ENCODE assay signal across 8 mouse cellular contexts in genomic region chr9:99163420-99164147, GRCm38 (mm10). TPM values are rescaled to one million over a fixed set of nuclear protein-coding genes. Genes with fewer than 3 reads are reported as not detected.
DNase-seq lines count a peak whose midpoint lies in the region; ATAC-seq lines count a peak whose summit lies in the region.

No protein-coding gene starts in this region.

- WGBS in heart, embryonic 16.5 days = 35% methylated on average over 15 of the region's 15 CpGs
- 8% methylated on average over 15 of the region's 15 CpGs for WGBS in embryonic facial prominence, embryonic 10.5 days
- WGBS in neural tube, embryonic 11.5 days = 14% methylated on average over 14 of the region's 15 CpGs

- H3K9me3 ChIP-seq in heart, embryonic 16.5 days (replicated peaks; ENCODE audit: control insufficient read depth, low read length) = no peaks in the 10 kb centered on the region
- H3K9me3 ChIP-seq in embryonic facial prominence, embryonic 10.5 days = no peaks in the 10 kb centered on the region
- no peaks in the 10 kb centered on the region for H3K9me3 ChIP-seq in neural tube, embryonic 11.5 days (ENCODE audit: control insufficient read depth, low read length)

- peaks cover 2% of the 10 kb centered on the region; the same call in 1 of the 2 replicates for H3K4me1 ChIP-seq in heart, embryonic 16.5 days (ENCODE audit: control insufficient read depth, insufficient read depth, low read length)
- peaks cover 24% of the 10 kb centered on the region for H3K4me1 ChIP-seq in embryonic facial prominence, embryonic 10.5 days
- peaks cover 3% of the 10 kb centered on the region; the same call in 1 of the 2 replicates for H3K4me1 ChIP-seq in neural tube, embryonic 11.5 days (ENCODE audit: control insufficient read depth, insufficient read depth, low read length)

- H3K9ac ChIP-seq in heart, embryonic 16.5 days (ENCODE audit: low read length) = no peak overlapping the region
- H3K9ac ChIP-seq in neural tube, embryonic 11.5 days (ENCODE audit: low read length) = no peak overlapping the region

- intact Hi-C loops in heart, postnatal 10 days (cut with DNase I) = no loop called here

- ATAC-seq in heart, embryonic 16.5 days (replicated peaks; ENCODE audit: extremely low read depth, insufficient read depth, low FRiP score) = peak; percentile 45; the same call in 1 of the 2 replicates
- ATAC-seq in neural tube, embryonic 11.5 days (ENCODE audit: insufficient read depth, low FRiP score, low TSS enrichment) = peak; percentile 65; the same call in 1 of the 2 replicates
- no peak for ATAC-seq in monocyte, adult 5-6 weeks (replicated peaks; ENCODE audit: insufficient number of reproducible peaks, low FRiP score, low TSS enrichment, poor library complexity, severe bottlenecking)

- H3K27ac ChIP-seq in heart, embryonic 16.5 days (ENCODE audit: low read length) = no peak overlapping the region
- peak overlapping the region; percentile 63 for H3K27ac ChIP-seq in embryonic facial prominence, embryonic 10.5 days (replicated peaks)
- no peak overlapping the region for H3K27ac ChIP-seq in neural tube, embryonic 11.5 days (ENCODE audit: low read depth, low read length)

- no peak for DNase-seq in heart, postnatal 10 days
- peak; percentile 51 for DNase-seq in embryonic facial prominence, embryonic 10.5 days (ENCODE audit: low spot score)
- peak; percentile 41 to 52 for DNase-seq in layer of hippocampus, adult 8-10 months (ENCODE audit: low spot score in 2 of 2)
- DNase-seq in neural tube, embryonic 11.5 days (ENCODE audit: low spot score) = peak; percentile 70
- no peak for DNase-seq in lung, adult 18-20 months
- DNase-seq in gastrocnemius, postnatal 10 days = no peak

- H3K4me3 ChIP-seq in heart, embryonic 16.5 days (ENCODE audit: low read length) = no peak overlapping the region
- H3K4me3 ChIP-seq in embryonic facial prominence, embryonic 10.5 days = peak overlapping the region; percentile 23
- H3K4me3 ChIP-seq in neural tube, embryonic 11.5 days (ENCODE audit: low read depth, low read length) = no peak overlapping the region

- H3K36me3 ChIP-seq in heart, embryonic 16.5 days (ENCODE audit: control insufficient read depth, insufficient read depth) = no peaks in the 10 kb centered on the region
- no peaks in the 10 kb centered on the region for H3K36me3 ChIP-seq in embryonic facial prominence, embryonic 10.5 days (replicated peaks)
- H3K36me3 ChIP-seq in neural tube, embryonic 11.5 days (ENCODE audit: control insufficient read depth, insufficient read depth, low read length) = no peaks in the 10 kb centered on the region

- H3K27me3 ChIP-seq in heart, embryonic 16.5 days (ENCODE audit: control insufficient read depth, insufficient read depth, low read length) = no peaks in the 10 kb centered on the region
- no peaks in the 10 kb centered on the region for H3K27me3 ChIP-seq in embryonic facial prominence, embryonic 10.5 days (replicated peaks; ENCODE audit: low read depth, poor library complexity, severe bottlenecking)
- H3K27me3 ChIP-seq in neural tube, embryonic 11.5 days (ENCODE audit: control insufficient read depth, insufficient read depth, low read length) = no peaks in the 10 kb centered on the region

- no peak overlapping the region for H3K4me2 ChIP-seq in heart, embryonic 16.5 days (ENCODE audit: low read depth, low read length)
- peak overlapping the region; percentile 27; the same call in 1 of the 2 replicates for H3K4me2 ChIP-seq in neural tube, embryonic 11.5 days (ENCODE audit: low read depth)

RNA-seq across cellular contexts. Expression of gene Pik3cb, which starts 23.2 kb away (rescaled TPM):
- polyA plus RNA-seq in heart, embryonic 16.5 days (2015; fragmentation: Nextera tagmentation; extraction: Ambion mirVana) = 0.98 and 1.5 TPM in 2 replicates
- total RNA-seq in heart, postnatal 10 days (2021) = 10 to 100 TPM; 11.3 to 12.1 TPM
- 1.3 and 1.4 TPM in 2 replicates for polyA plus RNA-seq in embryonic facial prominence, embryonic 10.5 days (2016; fragmentation: Nextera tagmentation; extraction: Ambion mirVana)
- 10 to 100 TPM; 26.4 to 29.2 (median 27.6) TPM for total RNA-seq in layer of hippocampus, adult 8-10 months (2022)
- polyA plus RNA-seq in neural tube, embryonic 11.5 days (2014; fragmentation: Nextera tagmentation; extraction: Ambion mirVana) = 1.4 and 1.8 TPM in 2 replicates
- 6.0 to 12.7 TPM (median 6.8 TPM) in 3 replicates for total RNA-seq in monocyte, adult 5-6 weeks (2017)
- 1 to 10 TPM; 3.7 to 4.7 TPM for total RNA-seq in gastrocnemius, postnatal 10 days (2021)

Comparison
In these comparisons a context has a peak if more than half of its experiments do, and no peak if none do; other contexts are left out.
1. DNase-seq: peak in embryonic facial prominence, embryonic 10.5 days (single experiment), layer of hippocampus, adult 8-10 months (2 of 2) and neural tube, embryonic 11.5 days (single experiment); none in heart, postnatal 10 days (0 of 2), lung, adult 18-20 months (0 of 2) and gastrocnemius, postnatal 10 days (single experiment).